Mouse (Mus musculus): Measurements from ENCODE around the gene Def6.

- TF ChIP-seq CTCF (conservative IDR thresholded peaks at IDR 0.05; ENCODE audit: low read length) (no peak), NANOG (IDR thresholded peaks at IDR 0.05; ENCODE audit: borderline replicate concordance, low read length) (no peak), POU5F1 (IDR thresholded peaks at IDR 0.05; ENCODE audit: borderline replicate concordance, low read length) (no peak)
Observed at GRCm38 (mm10) chr17:28246640-28247039, 39.1 kb downstream of the Def6 start.
